Mouse (Mus musculus): ENCODE measurements around the gene Wdr82. TPM values are rescaled to one million over a fixed set of nuclear protein-coding genes. Genes with fewer than 3 reads are reported as not detected.
A peak's percentile ranks its signal among the peaks of the same experiment; 100 is the strongest.

The Wdr82 gene
- total RNA-seq, 2 experiments from 2014 or later = 128 to 136 TPM

- no peak for DNase-seq (ENCODE audit: low spot score in 2 of 2)
These were observed 25.0 kb downstream of the Wdr82 start for GRCm38 (mm10) chr9:106195693-106196092.

- DNase-seq (ENCODE audit: low spot score in 2 of 2) = no peak
These were observed 26.5 kb downstream of the Wdr82 start for GRCm38 (mm10) chr9:106197081-106197713.

- DNase-seq (ENCODE audit: low spot score in 2 of 2) = no peak
These were observed 27.0 kb downstream of the Wdr82 start for GRCm38 (mm10) chr9:106197732-106198131.

GRCm38 (mm10) chr9:106198962-106199458 lies 28.3 kb downstream of the Wdr82 start:
- DNase-seq (ENCODE audit: low spot score in 2 of 2) = peak; percentile 42 to 48

GRCm38 (mm10) chr9:106199535-106200272 lies 29.0 kb downstream of the Wdr82 start, which contains the start of gene Ppm1m:
Gene Ppm1m, minus strand, starts transcription at chr9:106199746.
- DNase-seq (ENCODE audit: low spot score in 2 of 2) = no peak

GRCm38 (mm10) chr9:106201895-106202294 lies 31.2 kb downstream of the Wdr82 start:
- no peak for DNase-seq (ENCODE audit: low spot score in 2 of 2)

GRCm38 (mm10) chr9:106202819-106203636 lies 32.3 kb downstream of the Wdr82 start, which contains the start of gene Twf2:
Gene Twf2, plus strand, starts transcription at chr9:106203108.
- DNase-seq (ENCODE audit: low spot score in 2 of 2) = peak; percentile 81 to 91

GRCm38 (mm10) chr9:106203990-106204851 lies 33.5 kb downstream of the Wdr82 start:
- no peak for DNase-seq (ENCODE audit: low spot score in 2 of 2)

GRCm38 (mm10) chr9:106205713-106206290 lies 35.1 kb downstream of the Wdr82 start:
- no peak for DNase-seq (ENCODE audit: low spot score in 2 of 2)

GRCm38 (mm10) chr9:106206515-106206914 lies 35.8 kb downstream of the Wdr82 start:
- no peak for DNase-seq (ENCODE audit: low spot score in 2 of 2)

GRCm38 (mm10) chr9:106208181-106208580 lies 37.5 kb downstream of the Wdr82 start:
- DNase-seq (ENCODE audit: low spot score in 2 of 2) = no peak

GRCm38 (mm10) chr9:106209954-106210353 lies 39.2 kb downstream of the Wdr82 start:
- DNase-seq (ENCODE audit: low spot score in 2 of 2) = no peak

GRCm38 (mm10) chr9:106210853-106211609 lies 40.3 kb downstream of the Wdr82 start:
- DNase-seq (ENCODE audit: low spot score in 2 of 2) = no peak

GRCm38 (mm10) chr9:106211680-106212593 lies 41.2 kb downstream of the Wdr82 start:
- DNase-seq (ENCODE audit: low spot score in 2 of 2) = peak; percentile 81 to 85

- DNase-seq (ENCODE audit: low spot score in 2 of 2) = no peak
These were observed 41.9 kb downstream of the Wdr82 start for GRCm38 (mm10) chr9:106212594-106212981.

- no peak for DNase-seq (ENCODE audit: low spot score in 2 of 2)
These were observed 44.8 kb downstream of the Wdr82 start for GRCm38 (mm10) chr9:106215341-106216125.

GRCm38 (mm10) chr9:106216971-106217370 lies 46.2 kb downstream of the Wdr82 start:
- DNase-seq (ENCODE audit: low spot score in 2 of 2) = no peak

All from left cerebral cortex, adult 18-20 months (tissue).